Mouse (Mus musculus) liver, embryonic 14.5 days (tissue): ENCODE results near the gene Alg9.

Source experiments
- CTCF ChIP-seq: IDR thresholded peaks from 2 replicates; pipeline ENCODE4 v1.5.1; 2016; ENCODE audit warnings: antibody characterized with exemption, low read depth, control low read depth
- EP300 ChIP-seq: IDR thresholded peaks from 2 replicates; pipeline ENCODE4 v1.6.1; 2016; ENCODE audit warnings: antibody characterized with exemption, low read depth

- TF ChIP-seq CTCF (no peak), EP300 (no peak)
These were observed 74.0 kb downstream of the Alg9 start for GRCm38 (mm10) chr9:50848821-50849220.
